Mouse (Mus musculus) forebrain, embryonic 12.5 days (tissue): ENCODE measurements around the gene Mlycd. TPM values are rescaled to one million over a fixed set of nuclear protein-coding genes. Genes with fewer than 3 reads are reported as not detected.
"Not testable (repeated sequence)": the region's sequence is repeated elsewhere in the genome, so short reads cannot be mapped to it uniquely, and the experiment has no call there.

Experiments
- ATAC-seq: fragments of 200-750 bp; cut with Nextera tagmentation; 2 replicates; pipeline ENCODE4 v1.8.0; 2017; ENCODE audit warnings: moderate TSS enrichment; ENCODE audit not compliant: low FRiP score
- H3K27ac ChIP-seq: fragments of 300-500 bp; sonication (generic); 2 replicates; pipeline ENCODE4 v1.5.1; 2016; ENCODE audit warnings: mild to moderate bottlenecking
- H3K27me3 ChIP-seq: fragments of 300-500 bp; sonication (generic); 2 replicates; pipeline ENCODE4 v1.6.1; 2016; ENCODE audit warnings: mild to moderate bottlenecking
- H3K36me3 ChIP-seq: fragments of 300-500 bp; sonication (generic); replicated peaks from 2 replicates; pipeline ENCODE4 v1.6.1; 2016; ENCODE audit warnings: mild to moderate bottlenecking
- H3K4me1 ChIP-seq: fragments of 300-500 bp; sonication (generic); 2 replicates; pipeline ENCODE4 v1.6.1; 2016
- H3K4me2 ChIP-seq: fragments of 300-500 bp; sonication (generic); 2 replicates; pipeline ENCODE4 v1.6.1; 2016; ENCODE audit warnings: mild to moderate bottlenecking, moderate library complexity
- H3K4me3 ChIP-seq: fragments of 300-500 bp; sonication (generic); replicated peaks from 2 replicates; pipeline ENCODE4 v1.5.1; 2016; ENCODE audit warnings: mild to moderate bottlenecking
- H3K9ac ChIP-seq: fragments of 300-500 bp; sonication (generic); 2 replicates; pipeline ENCODE4 v1.6.1; 2016; ENCODE audit warnings: mild to moderate bottlenecking
- H3K9me3 ChIP-seq: fragments of 300-500 bp; sonication (generic); 2 replicates; pipeline ENCODE4 v1.6.1; 2016
- WGBS: fragments of 180-500 bp; shearing (Covaris S2); methylation state at CpG from one replicate; pipeline ENCODE4 v1.1.7; 2016; 5-methylcytosine and 5-hydroxymethylcytosine counted together
- polyA plus RNA-seq: library from polyadenylated mRNA; unstranded; fragments of >200 nt; fragmentation: Nextera tagmentation; extraction: Ambion mirVana; gene quantifications from 2 replicates; pipeline ENCODE4 v1.2.1, GENCODE M21; 2016

The Mlycd gene
- polyA plus RNA-seq = 13.9 and 14.0 TPM in 2 replicates

DNA sequence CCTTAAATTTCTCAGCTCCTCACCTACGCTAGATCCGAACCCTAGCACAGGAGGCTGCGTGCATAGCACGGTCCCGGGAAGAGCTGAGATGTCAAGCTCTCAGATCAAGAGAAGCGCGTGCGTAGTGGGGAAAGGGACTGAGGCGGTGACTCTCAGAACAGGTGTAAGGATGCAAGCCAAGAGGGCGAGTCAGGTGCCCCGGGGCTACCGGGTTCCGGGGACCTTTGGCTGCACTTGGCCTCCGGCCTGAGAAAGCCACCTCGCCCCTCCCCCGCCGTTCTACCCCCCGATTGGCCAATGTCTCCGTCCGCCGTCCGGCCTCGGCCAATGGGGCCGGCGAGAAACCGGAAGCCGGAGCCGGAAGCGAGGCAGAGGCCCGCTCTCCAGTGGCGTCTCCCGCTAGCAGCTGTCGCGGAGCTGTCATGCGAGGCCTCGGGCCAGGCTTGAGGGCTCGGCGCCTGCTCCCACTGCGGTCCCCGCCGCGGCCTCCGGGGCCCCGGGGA, at the start of gene Mlycd:
Gene Mlycd (plus strand): TSS at position 355 of the 503 bp plus-strand sequence.
- peak within 1 kb of the TSS; percentile 100 for H3K4me2 ChIP-seq
- WGBS = 2% methylated on average over 44 of the region's 44 CpGs
- no peaks in the 10 kb centered on the region; the same call in 1 of the 2 replicates for H3K36me3 ChIP-seq
- H3K27me3 ChIP-seq = 0 out of 2 replicates have a peak, but pooled peaks cover 4% of the 10 kb centered on the region
- peak within 1 kb of the TSS; percentile 75 for H3K4me3 ChIP-seq
- peak; percentile 97 for ATAC-seq
- peaks cover 15% of the 10 kb centered on the region for H3K4me1 ChIP-seq
- H3K9ac ChIP-seq = peak within 1 kb of the TSS; percentile 93
- no peaks in the 10 kb centered on the region for H3K9me3 ChIP-seq
- peak within 1 kb of the TSS; percentile 89 for H3K27ac ChIP-seq

DNA sequence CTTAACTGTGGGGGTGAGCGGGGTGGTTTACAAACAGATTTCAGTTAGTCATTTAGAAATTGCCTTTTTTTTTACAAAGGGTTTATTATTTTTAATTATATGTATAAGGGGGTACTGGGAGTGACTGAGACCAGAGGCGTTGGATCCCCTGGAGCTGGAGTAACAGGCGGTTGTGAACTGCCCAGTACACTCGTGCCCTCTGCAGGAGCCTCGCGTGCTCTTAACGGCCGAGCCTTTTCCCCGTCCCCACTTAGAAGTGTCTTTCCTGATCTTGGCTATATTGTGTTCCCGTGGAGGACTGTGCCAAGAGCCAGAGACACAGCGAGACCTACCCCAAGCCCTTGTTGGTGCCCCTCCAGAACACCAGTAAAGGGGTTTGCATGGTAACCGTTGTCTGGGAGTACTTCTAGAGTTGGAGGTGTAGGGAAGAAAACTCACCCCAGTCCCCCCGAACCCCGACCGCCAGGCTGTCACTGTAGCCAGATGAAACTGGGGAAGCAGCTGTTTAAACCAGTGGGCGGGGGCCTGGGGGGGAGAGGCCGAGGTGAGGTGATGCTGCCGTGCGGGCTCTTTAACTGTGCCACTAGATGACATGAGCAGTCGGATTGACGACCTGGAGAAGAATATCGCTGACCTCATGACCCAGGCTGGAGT, 49.5 kb upstream of the Mlycd start:
- Histone ChIP-seq H3K27me3 (peaks cover 16% of the 10 kb centered on the region), H3K36me3 (peaks cover 37% of the 10 kb centered on the region), H3K4me1 (peaks cover 9% of the 10 kb centered on the region), H3K4me2 (peak overlapping the region; percentile 74), H3K9me3 (no peaks in the 10 kb centered on the region), H3K27ac (no peak overlapping the region), H3K9ac (peak overlapping the region; percentile 95), H3K4me3 (peak overlapping the region; percentile 87)
- WGBS = 58% methylated on average over 22 of the region's 22 CpGs
- ATAC-seq = no peak

DNA sequence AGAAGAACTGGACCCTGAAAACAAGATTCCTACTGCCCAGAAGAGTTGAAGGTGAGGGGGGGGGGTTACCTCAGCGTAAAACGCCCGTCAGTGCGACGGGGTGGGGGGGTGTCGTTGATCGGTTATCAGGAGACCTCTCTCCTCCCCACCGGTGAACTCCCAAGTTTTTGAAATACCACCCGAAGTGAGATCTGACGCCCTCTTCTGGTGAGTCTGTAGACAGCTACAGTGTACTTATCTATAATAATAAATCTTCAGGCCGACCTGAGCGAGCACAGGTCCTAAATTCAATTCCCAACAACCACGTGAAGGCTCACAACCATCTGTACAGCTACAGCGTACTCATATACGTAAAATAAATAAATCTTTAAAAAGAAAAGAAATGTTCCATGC, 49.0 kb upstream of the Mlycd start:
- no peaks in the 10 kb centered on the region for H3K9me3 ChIP-seq
- H3K4me2 ChIP-seq = peak overlapping the region; percentile 74
- 82% methylated on average over 15 of the region's 15 CpGs for WGBS
- H3K9ac ChIP-seq = no peak overlapping the region
- ATAC-seq = no peak
- H3K4me3 ChIP-seq = no peak overlapping the region; the same call in 1 of the 2 replicates
- peaks cover 13% of the 10 kb centered on the region for H3K27me3 ChIP-seq
- peaks cover 40% of the 10 kb centered on the region for H3K36me3 ChIP-seq
- H3K27ac ChIP-seq = no peak overlapping the region
- H3K4me1 ChIP-seq = peaks cover 9% of the 10 kb centered on the region

DNA sequence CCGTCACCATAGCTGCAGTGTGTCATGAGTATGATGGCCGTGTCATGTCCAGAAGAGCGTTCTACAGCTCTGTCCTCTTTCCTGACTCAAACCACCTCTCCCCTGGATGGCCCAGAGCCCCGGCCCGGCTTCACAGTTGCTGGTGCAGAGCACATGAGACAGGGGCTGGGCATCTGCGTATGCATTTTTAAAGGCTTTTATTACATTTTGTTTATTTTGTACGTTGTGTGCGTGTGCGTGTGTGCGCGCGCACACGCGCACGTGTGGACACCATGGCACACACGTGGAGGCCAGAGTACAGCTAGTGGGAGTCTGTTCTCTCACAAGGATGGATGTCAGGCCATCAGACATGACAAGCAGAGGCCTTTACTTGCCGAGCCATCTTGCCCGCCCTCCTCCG, 43.0 kb upstream of the Mlycd start:
- Histone ChIP-seq H3K4me2 (no peak overlapping the region), H3K4me3 (no peak overlapping the region)
- WGBS = 95% methylated on average over 19 of the region's 19 CpGs

DNA sequence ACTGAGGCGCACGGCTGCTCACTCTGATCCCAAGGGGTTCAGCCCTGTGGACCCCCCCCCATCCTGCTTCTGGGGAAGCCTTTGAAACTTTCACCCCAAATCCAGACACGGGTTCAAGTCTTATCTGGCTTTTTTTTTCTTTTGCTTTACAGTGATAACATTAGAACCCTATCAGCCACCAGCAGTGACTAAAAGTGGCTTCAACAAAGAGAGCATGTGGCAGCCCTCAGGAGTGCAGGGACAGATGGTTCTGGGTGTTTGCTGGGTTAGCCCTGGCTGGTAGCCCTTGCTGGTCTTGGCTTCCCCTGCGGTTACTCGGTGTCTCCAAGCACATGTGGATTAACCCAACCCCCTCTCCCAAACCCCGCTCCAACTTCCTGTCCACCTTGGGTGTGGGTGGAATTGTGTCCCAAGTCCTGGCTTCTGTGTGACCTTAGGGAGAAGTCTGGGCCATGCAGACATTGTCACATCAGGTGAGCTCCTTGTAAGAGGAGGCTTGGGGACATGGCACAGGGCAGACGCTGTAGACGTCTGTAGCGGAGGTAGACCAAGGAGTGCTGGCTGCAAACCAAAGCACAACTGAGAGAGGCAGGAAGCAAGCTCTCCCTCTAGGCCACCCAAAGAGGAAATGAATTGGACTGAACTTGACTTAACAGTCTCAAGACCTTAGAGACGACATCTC, 41.6 kb upstream of the Mlycd start:
- Histone ChIP-seq H3K4me1 (no peaks in the 10 kb centered on the region), H3K4me2 (no peak overlapping the region), H3K9ac (no peak overlapping the region), H3K9me3 (no peaks in the 10 kb centered on the region), H3K4me3 (no peak overlapping the region), H3K27ac (no peak overlapping the region), H3K36me3 (peaks cover 32% of the 10 kb centered on the region), H3K27me3 (no peaks in the 10 kb centered on the region)
- WGBS = 90% methylated on average over 10 of the region's 10 CpGs
- ATAC-seq = no peak

More for the DNA sequence above, 43.0 kb upstream of the Mlycd start:
- Histone ChIP-seq H3K36me3 (peaks cover 47% of the 10 kb centered on the region), H3K27me3 (no peaks in the 10 kb centered on the region), H3K27ac (no peak overlapping the region), H3K9me3 (no peaks in the 10 kb centered on the region), H3K4me1 (no peaks in the 10 kb centered on the region), H3K9ac (no peak overlapping the region)
- no peak for ATAC-seq

DNA sequence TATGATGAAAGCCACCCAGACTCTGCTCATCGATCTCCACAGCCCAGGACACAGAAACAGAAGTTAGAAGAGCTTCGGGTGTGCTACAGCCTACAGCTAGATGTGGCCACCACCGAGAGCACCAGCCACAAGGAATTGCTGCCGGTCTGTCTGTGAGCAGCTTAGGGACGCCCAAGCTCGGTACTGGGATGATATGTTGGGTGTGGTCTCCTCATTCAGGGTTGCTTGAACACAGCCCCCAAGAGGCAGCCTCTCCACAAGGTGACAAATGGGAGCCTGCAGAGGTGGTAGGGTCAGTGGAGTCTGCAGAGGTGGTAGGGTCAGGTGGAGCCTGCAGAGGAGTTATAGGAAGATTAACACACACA, 41.0 kb upstream of the Mlycd start:
- Histone ChIP-seq H3K9me3 (no peaks in the 10 kb centered on the region), H3K4me1 (no peaks in the 10 kb centered on the region)
- WGBS = 83% methylated on average over 6 of the region's 6 CpGs

DNA sequence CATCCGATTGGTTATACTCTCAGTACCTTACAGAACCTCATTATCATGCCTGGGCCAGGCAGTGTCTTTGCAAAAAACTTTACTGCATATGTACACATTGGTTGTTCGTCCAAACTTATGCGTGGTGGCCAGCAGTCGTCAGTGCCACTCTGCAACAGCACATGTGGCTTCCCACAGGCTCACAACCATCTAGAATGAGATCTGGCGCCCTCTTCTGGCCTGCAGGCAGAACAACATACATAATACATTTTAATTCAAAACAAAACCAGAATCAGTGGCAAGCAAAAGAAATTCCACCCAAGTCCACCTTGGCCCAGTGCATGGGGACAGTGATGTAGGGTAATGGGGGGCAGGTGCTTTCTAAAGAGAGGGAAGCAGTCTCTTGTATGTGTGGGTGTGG, 38.0 kb upstream of the Mlycd start:
- ATAC-seq, H3K9me3 ChIP-seq, H3K27ac ChIP-seq, H3K9ac ChIP-seq, H3K27me3 ChIP-seq, H3K4me3 ChIP-seq, H3K4me2 ChIP-seq, H3K36me3 ChIP-seq, H3K4me1 ChIP-seq: not testable (repeated sequence)
- WGBS = 59% methylated on average over 5 of the region's 5 CpGs

More for the DNA sequence above, 41.0 kb upstream of the Mlycd start:
- ATAC-seq = no peak
- Histone ChIP-seq H3K4me2 (no peak overlapping the region), H3K36me3 (peaks cover 27% of the 10 kb centered on the region), H3K27ac (no peak overlapping the region), H3K27me3 (no peaks in the 10 kb centered on the region), H3K4me3 (no peak overlapping the region), H3K9ac (no peak overlapping the region)

DNA sequence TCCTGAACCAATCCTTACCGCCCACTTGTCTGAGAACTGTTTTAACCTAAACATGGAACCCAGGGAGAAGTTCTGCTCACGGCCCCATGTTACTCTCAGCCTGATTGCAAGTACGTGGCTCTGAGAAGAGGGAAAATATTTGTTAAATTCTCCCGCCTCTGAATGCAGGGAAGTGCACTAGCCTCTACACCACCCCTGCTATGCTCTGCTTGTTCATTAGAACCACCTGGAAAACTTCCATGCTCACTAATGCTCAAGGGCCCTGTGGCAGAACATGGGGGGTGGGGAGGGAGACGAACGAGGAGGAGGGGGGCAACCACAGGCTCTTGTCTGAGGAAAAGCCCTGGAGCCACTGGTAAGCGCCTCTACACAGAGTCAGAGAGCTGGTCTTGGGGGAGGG, 36.5 kb upstream of the Mlycd start:
- Histone ChIP-seq H3K4me1 (no peaks in the 10 kb centered on the region), H3K27me3 (no peaks in the 10 kb centered on the region), H3K27ac (no peak overlapping the region), H3K4me2 (no peak overlapping the region), H3K9me3 (no peaks in the 10 kb centered on the region), H3K4me3 (no peak overlapping the region), H3K9ac (no peak overlapping the region), H3K36me3 (no peaks in the 10 kb centered on the region)
- no peak for ATAC-seq
- WGBS = 81% methylated on average over 7 of the region's 7 CpGs

DNA sequence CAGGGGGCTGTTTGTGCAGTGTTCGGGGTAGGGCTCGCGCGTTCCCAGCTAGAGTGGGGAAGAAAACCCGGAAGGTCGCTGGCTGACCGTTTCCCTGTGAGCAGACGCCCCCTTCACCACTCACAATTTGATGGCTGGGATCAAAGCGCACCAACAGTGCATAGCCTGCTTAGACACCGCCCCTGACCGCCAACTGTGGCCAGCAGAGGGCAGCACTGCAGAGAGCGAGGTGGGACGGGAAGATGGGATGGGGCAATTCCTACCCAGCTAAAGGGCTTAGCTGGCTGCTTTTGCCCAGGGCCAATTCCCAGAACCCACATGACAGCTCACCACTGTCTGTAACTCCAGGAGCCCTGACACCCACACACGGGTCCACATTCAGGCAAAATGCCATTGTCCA, 35.8 kb upstream of the Mlycd start:
- no peak overlapping the region for H3K4me3 ChIP-seq
- H3K27ac ChIP-seq = no peak overlapping the region
- no peaks in the 10 kb centered on the region for H3K27me3 ChIP-seq
- H3K4me2 ChIP-seq = no peak overlapping the region
- no peaks in the 10 kb centered on the region for H3K9me3 ChIP-seq
- ATAC-seq = no peak
- H3K4me1 ChIP-seq = no peaks in the 10 kb centered on the region
- no peak overlapping the region for H3K9ac ChIP-seq
- no peaks in the 10 kb centered on the region for H3K36me3 ChIP-seq
- 49% methylated on average over 14 of the region's 14 CpGs for whole genome bisulfite sequencing

DNA sequence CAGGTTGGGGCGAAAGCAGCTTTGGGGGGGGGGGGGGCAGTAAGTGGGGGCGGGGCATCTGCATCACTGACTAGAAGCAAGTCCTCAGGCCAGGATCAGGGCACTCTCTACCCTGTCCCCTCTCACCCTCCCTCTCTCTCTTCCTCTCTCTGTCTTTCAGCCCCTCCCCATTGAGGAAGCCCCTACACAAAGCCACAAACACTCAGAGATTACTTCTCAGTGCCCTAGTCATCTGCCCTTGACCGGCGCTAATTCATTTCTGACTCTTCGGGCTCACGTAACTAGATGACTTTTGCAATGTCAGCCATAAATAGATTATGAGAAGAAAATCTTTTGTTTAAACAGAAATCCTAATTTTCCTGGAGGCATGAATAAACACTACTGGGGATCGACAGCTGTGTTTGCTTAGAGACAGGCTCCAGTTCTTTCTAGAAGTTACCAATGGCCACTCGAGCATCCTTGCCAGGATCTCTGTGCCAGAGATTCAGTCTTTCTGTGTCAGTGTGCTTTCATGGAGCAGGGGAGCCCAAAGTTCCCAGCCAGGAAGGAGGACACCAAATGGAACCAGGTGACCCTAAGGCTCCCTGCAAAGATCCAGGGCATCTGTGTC, 33.9 kb upstream of the Mlycd start:
- Histone ChIP-seq H3K4me1 (no peaks in the 10 kb centered on the region), H3K27me3 (peaks cover 6% of the 10 kb centered on the region; the same call in 1 of the 2 replicates), H3K4me3 (no peak overlapping the region), H3K27ac (no peak overlapping the region), H3K9me3 (no peaks in the 10 kb centered on the region), H3K4me2 (no peak overlapping the region), H3K36me3 (no peaks in the 10 kb centered on the region), H3K9ac (no peak overlapping the region)
- ATAC-seq = no peak
- 77% methylated on average over 8 of the region's 8 CpGs for WGBS

DNA sequence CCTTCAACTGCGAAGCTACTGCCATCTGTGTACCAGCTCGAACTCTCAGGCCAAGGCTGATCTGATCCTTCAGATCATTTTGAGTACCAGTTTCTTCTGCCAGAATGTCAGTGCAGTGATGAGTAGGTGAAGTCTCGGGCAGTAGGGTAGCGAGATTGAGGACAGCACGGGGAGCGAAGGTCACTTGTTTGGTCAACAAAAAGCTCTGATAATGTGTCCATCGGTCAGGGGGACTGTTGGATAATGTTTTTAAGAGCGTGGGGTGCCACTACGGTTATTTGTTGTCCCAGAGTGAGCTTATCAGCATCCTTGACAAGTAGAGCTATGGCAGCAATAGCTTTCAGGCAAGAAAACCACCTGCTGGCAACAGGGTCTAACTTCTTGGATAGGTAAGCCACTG, 20.0 kb upstream of the Mlycd start:
- not testable (repeated sequence) for H3K4me2 ChIP-seq, ATAC-seq, H3K4me3 ChIP-seq, H3K36me3 ChIP-seq, H3K27me3 ChIP-seq, H3K9me3 ChIP-seq, H3K27ac ChIP-seq, H3K4me1 ChIP-seq, H3K9ac ChIP-seq
- 88% methylated on average over 9 of the region's 9 CpGs for WGBS

DNA sequence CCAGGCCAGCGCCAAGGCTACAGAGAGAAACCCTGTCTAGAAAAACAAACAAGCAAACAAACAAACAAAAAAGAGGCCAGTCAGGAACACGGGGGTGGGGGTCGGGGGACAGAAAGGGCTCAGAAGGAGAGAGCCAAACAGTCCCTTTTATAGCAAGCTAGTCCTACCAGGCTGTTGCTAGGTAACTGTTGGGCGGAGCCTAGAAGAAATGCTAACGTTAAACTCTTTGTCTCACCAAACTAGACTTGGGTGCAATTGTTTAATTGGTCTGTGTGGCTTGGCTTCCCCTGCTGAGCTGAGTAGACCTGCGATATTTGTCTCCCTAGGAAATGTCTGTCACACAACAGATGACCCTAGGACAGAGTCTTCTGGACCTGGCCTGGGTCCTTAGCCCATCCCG, 16.2 kb upstream of the Mlycd start:
- Histone ChIP-seq H3K27me3 (no peaks in the 10 kb centered on the region), H3K9me3 (no peaks in the 10 kb centered on the region), H3K27ac (no peak overlapping the region), H3K36me3 (no peaks in the 10 kb centered on the region), H3K4me2 (no peak overlapping the region), H3K4me1 (no peaks in the 10 kb centered on the region), H3K9ac (no peak overlapping the region), H3K4me3 (no peak overlapping the region)
- 72% methylated on average over 7 of the region's 7 CpGs for WGBS
- no peak for ATAC-seq
